Mouse (Mus musculus) erythroblast, adult 5-6 weeks (primary cell): ENCODE measurements around the gene Zmiz1. TPM values are rescaled to one million over a fixed set of nuclear protein-coding genes. Genes with fewer than 3 reads are reported as not detected.

Experiments
- ATAC-seq: replicated peaks from 2 replicates; pipeline ENCODE4 v1.8.0; 2016; ENCODE audit warnings: moderate number of reproducible peaks, mild to moderate bottlenecking, moderate TSS enrichment, inconsistent platforms; ENCODE audit not compliant: poor library complexity, low FRiP score, severe bottlenecking
- total RNA-seq, 2 experiments: library from RNA; stranded (forward) in 1 of 2; stranded (reverse) in 1 of 2; fragments of 150-400 nt in 1 of 2; fragments of 200-764, 138-1000 nt in 1 of 2; gene quantifications; 2 replicates each; pipeline versions ENCODE4 v1.2.3 to v1.2.4; 2015 to 2017; ENCODE audit warnings: low replicate concordance in 2 of 2

The Zmiz1 gene
- total RNA-seq, 2 experiments from 2014 or later, result 12.3 to 20.6 TPM

DNA sequence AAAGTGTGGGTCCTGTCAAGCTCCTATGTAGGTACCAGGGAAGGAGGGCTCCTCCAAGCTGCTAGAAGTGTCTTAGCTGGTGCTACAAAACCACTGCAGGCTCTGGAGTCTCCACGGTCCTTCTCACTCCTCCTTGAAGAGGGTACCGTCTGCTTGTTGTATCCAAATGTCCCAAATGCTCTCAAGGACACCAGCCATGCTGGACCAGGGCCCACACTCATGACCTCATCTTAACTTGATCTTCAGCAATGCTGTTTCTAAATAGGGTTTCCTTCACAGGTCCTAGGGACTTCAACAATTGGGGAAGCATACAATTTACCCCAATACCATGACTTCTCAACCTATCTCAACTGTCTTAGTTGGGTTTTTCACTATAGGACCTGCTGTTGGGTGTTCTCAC is 143.0 kb downstream of the Zmiz1 start:
- ATAC-seq, result no peak

GRCm38 (mm10) chr14:25604395-25605142 is 145.6 kb downstream of the Zmiz1 start:
- ATAC-seq, result no peak

GRCm38 (mm10) chr14:25606372-25607140 is 147.6 kb downstream of the Zmiz1 start:
- ATAC-seq, result no peak

DNA sequence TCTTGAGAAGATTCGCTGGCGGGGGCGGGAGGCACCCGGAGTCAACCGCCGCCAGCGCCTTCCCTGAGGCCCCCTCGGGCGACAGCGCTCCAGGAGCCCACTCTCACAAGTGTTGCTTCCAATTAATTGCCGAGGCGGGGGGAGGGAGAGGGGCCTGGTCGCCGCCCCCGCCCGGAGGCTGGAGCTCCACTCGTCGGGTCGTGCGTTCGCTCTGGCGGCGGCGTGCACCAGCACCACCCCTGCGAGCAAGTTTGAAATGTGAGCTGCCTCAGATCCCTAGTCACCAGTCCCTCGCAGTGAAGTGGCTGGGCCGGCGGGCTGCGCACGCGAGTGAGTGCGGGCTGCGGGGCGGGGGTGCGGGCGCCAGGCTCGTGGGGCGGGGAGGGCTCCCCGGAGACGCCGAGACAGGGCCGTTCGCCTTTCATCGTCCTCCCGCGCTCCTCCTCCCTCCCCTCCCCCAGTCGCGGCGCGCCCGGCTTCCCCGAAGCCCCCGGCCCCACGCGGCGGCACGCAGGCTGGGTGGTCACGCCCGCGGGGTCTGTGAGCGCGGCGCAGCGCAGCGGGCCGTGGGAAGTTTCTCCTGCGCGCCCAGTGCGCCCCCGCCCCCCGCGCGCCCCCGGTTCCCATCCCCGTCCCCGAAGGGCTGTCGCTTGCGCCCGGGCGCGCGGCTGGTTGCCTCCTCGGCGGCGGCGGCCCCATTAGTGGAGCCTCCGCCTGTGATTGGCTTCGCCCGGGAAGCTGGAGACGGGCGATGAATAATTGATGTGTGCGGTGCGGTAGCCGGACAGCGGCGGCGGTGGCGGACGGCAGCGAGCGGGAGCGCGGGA is 148.4 kb downstream of the Zmiz1 start:
- no peak for ATAC-seq

- ATAC-seq, result no peak
Measured at GRCm38 (mm10) chr14:25607968-25608491, 149.0 kb downstream of the Zmiz1 start.

DNA sequence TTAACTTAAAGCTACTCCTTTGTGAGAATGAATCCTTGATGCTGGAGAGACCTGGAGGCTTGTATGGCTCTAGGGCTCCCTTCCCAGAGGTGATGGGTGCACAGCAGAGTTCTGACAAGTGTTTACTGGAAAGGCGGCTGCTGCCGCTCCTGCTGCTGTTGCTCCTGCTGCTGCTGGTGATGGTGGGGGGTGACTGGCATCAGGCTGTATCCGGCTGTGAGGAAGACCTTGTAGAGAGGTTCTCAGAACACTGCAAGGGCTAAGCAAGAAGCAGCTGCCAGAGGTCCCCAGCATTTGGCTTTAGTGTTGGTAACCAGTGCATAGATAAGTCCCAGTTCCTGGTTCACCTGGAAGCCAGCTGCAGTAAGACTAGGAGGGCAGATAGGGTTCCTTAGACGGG is 149.6 kb downstream of the Zmiz1 start:
- no peak for ATAC-seq

GRCm38 (mm10) chr14:25609355-25609754 is 150.4 kb downstream of the Zmiz1 start:
- ATAC-seq, result no peak

DNA sequence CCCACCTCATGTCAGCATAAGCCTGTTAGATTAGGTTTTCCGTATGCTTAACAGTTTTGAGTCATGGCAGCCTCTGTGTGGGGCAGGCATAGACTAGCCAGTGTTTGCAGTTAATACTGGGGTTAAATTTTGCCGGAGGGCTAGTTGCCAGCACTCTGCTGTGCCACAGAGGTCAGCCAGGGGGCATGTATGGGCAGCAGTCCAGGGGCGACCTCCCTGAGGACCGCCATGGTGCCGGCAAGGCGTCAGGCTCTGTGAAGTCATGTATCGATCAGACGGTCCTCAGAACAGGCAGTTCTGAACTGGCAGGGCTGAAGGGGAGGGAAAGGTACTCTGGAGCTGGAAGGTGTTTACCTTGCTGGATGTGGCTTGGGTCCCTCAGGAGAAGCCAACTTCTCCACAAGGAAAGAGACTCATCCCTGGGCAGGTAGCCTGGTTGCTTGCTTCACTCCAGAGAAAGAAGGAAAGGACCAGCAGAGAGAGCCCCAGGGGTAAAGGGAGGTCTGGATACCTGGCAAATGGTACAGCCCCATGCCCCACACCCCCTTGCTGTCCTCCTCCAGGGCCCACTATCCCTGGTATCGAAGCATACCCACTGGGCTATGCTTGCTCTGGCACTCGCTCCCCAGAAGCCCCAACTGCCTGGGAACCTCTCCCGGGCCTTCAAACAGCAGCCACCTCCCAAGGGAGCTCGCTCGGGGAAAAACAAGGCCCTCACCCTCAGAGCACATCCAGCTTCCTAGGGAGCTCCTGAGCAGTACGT is 151.6 kb downstream of the Zmiz1 start:
- ATAC-seq, result no peak

- no peak for ATAC-seq
Measured at GRCm38 (mm10) chr14:25611159-25611697, 152.2 kb downstream of the Zmiz1 start.

- no peak for ATAC-seq
Measured at GRCm38 (mm10) chr14:25611815-25612698, 153.1 kb downstream of the Zmiz1 start.

- ATAC-seq, result no peak
Measured at GRCm38 (mm10) chr14:25613942-25614575, 155.1 kb downstream of the Zmiz1 start.

- no peak for ATAC-seq
Measured at GRCm38 (mm10) chr14:25614684-25615083, 155.7 kb downstream of the Zmiz1 start.

GRCm38 (mm10) chr14:25615602-25616001 is 156.6 kb downstream of the Zmiz1 start:
- no peak for ATAC-seq

DNA sequence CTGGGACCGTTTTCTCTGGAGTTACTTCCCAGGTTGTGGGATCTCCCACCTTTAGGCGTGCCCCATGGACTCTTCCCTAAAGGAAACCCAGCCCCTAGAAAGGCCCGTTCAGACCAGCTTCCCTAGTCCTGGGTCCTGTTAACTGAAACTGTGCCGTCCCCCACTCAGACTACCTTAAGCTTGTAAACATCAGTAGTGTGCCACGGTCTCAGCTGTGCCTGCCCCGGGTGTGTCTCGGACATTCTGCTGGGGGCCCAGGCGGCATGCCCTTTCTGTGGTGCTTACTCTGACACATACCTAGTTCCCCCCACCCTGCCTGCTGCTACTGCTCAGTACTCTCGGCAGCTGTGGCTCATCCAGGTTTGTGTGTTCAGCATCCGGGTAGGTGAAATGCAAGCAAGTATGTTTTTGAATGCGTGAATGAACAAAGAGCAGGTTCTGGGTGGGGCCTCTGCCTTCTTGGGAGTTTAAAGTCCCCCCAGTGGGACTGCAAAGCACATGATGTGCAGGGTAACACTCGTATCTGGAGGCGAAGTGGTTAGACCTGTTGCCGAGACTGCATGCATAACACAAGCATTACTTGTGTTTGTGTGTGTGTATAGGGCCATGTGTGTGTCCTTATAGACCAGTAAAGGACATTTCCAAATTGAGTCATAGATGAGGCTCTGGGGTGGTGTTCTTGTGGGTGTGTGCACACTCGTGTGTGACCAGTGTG is 157.2 kb downstream of the Zmiz1 start:
- no peak for ATAC-seq

DNA sequence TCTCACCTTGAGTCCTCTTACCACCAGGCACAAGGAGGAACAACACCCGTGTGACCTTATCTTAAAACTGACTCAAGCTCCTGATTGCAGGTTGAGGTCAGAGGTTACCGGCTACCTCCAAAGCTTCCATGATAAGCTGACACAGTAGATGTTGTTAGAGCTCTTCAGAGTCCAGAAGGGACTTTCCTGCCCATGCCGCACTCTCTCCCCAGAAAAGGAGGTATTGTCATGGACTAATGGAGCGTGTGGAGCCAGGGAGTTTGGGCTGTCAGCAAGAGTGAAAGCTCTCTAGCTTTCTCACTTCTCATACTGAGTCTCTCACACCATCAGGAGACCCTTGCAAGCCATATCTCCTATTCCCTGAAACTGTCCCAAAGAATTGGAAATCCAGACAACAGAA is 158.3 kb downstream of the Zmiz1 start:
- ATAC-seq, result no peak

DNA sequence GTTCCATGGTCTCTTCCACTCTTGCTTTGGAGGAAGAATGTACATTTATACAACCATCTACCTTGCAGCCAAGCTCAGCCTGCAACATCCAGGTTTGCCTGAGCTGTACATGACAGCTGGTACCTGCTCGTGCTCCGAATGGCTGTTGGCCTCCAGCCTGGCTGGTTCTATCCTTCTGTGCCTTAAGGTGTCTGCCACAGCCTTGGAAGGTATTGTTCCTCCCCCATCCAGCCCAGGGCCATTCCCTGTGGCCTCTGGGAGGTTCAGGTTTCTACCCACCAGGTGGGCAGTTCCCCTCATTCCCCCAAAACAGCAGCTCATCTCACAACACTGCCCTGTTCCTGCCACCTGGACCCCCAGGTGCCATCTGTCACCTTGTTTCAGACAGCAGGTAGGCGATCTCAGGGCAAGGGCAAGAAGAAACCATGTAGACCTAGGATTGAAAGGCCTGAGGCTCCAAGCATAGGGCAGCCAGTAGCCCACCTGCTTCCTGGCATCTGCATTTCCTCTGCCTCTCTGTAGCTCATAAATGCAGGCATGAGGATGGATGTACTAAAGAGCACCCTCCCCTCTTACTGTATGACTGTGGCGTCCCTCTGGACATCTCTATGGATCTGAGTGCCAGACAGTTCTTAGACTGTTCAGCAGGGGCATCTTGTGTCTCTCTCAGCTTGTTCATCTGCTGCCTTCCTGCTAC is 160.2 kb downstream of the Zmiz1 start:
- ATAC-seq, result no peak

DNA sequence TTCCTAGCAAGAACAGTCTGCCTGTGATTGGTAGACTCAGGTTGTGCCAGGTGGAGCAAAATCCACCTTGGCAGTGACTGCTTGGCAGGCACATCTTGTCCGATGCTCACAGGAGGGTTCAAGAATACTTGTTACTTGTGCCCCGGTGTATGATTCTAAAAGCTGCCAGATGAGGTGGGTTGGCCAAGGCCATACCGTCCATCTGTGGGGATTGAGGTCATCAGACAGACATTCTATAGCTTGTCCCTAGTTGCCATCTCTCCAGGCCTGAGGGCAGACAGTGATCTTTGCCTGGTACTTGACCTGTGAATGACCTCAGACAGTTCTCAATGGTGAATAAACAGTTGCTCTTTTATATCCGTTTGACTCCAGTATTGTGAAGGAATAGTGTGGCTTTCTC is 161.8 kb downstream of the Zmiz1 start:
- no peak for ATAC-seq
